Mouse (Mus musculus): Measurements from ENCODE around the gene Zfp503. TPM values are rescaled to one million over a fixed set of nuclear protein-coding genes. Genes with fewer than 3 reads are reported as not detected.

Zfp503 gene
- polyA plus RNA-seq, 1 experiment from 2014 or later: 8.0 TPM

DNA sequence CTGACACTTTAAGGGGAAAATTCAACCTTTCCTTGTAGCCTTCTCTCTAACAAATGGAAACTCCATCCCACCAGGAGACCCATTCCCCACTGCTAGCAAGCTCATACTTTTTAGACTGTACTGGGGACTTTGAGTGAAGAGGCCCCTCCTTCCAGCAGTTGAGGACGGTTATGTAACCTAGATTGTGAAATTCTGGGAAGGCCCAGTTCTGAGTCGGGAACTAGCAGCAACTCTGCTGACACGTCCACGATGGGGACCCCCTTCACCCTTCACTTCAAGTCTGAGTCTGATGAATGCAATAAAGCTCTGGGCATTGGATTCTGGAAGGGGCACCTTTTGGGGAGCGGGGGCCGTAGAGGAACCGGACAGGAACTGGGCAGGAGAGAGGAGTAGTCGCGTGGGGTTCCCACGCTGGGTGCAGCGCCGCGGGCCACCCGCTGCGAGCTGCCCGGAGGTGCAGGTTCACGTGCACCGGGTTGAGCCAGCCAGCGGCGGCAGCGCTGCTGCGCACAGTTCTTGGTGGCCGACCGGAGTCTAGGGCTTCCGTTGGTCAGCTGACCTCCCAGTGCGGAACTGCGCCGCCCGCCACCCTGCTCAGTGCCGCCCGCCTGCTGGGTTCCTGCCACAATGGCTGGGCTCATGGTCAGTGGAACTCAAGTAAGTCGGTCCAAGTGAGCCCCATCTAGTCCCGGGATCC is 30.0 kb upstream of the Zfp503 start, which contains the start of gene Lrmda:
Lrmda (plus strand) TSS at position 461 of the 697 bp plus-strand sequence.
- no peaks in the 10 kb centered on the region for H3K36me3 ChIP-seq (ENCODE audit: control insufficient read depth, insufficient read depth, low read length)
- peak; percentile 82 for ATAC-seq
- H3K27ac ChIP-seq (ENCODE audit: low read depth, low read length): no peak within 1 kb of the TSS
- H3K9me3 ChIP-seq (ENCODE audit: control insufficient read depth, low read length): no peaks in the 10 kb centered on the region
- peaks cover 6% of the 10 kb centered on the region for H3K4me1 ChIP-seq (ENCODE audit: control insufficient read depth, insufficient read depth, low read depth, low read length)
- peaks cover 6% of the 10 kb centered on the region for H3K27me3 ChIP-seq (replicated peaks; ENCODE audit: control insufficient read depth, insufficient read depth, low read length)
- H3K9ac ChIP-seq (ENCODE audit: low read depth, low read length): peak within 1 kb of the TSS; percentile 62
- peak within 1 kb of the TSS; percentile 37 for H3K4me3 ChIP-seq (ENCODE audit: low read length)
- peak within 1 kb of the TSS; percentile 74 for H3K4me2 ChIP-seq (ENCODE audit: low read length)
- 5% methylated on average over 33 of the region's 33 CpGs for WGBS

GRCm38 (mm10) chr14:22017011-22017410 is 27.6 kb upstream of the Zfp503 start:
- H3K27ac ChIP-seq (ENCODE audit: low read depth, low read length): no peak overlapping the region
- 66% methylated on average over 5 of the region's 5 CpGs for WGBS
- no peaks in the 10 kb centered on the region for H3K9me3 ChIP-seq (ENCODE audit: control insufficient read depth, low read length)
- H3K4me3 ChIP-seq (ENCODE audit: low read length): no peak overlapping the region
- no peak overlapping the region for H3K4me2 ChIP-seq (ENCODE audit: low read length)
- ATAC-seq: no peak
- H3K4me1 ChIP-seq (ENCODE audit: control insufficient read depth, insufficient read depth, low read depth, low read length): peaks cover 6% of the 10 kb centered on the region
- H3K27me3 ChIP-seq (replicated peaks; ENCODE audit: control insufficient read depth, insufficient read depth, low read length): peaks cover 6% of the 10 kb centered on the region
- H3K9ac ChIP-seq (ENCODE audit: low read depth, low read length): no peak overlapping the region
- H3K36me3 ChIP-seq (ENCODE audit: control insufficient read depth, insufficient read depth, low read length): no peaks in the 10 kb centered on the region

GRCm38 (mm10) chr14:22014781-22015180 is 25.4 kb upstream of the Zfp503 start:
- Histone ChIP-seq H3K27ac (ENCODE audit: low read depth, low read length) (no peak overlapping the region), H3K4me3 (ENCODE audit: low read length) (no peak overlapping the region), H3K4me1 (ENCODE audit: control insufficient read depth, insufficient read depth, low read depth, low read length) (peaks cover 5% of the 10 kb centered on the region), H3K4me2 (ENCODE audit: low read length) (no peak overlapping the region), H3K27me3 (replicated peaks; ENCODE audit: control insufficient read depth, insufficient read depth, low read length) (peaks cover 3% of the 10 kb centered on the region), H3K36me3 (ENCODE audit: control insufficient read depth, insufficient read depth, low read length) (no peaks in the 10 kb centered on the region), H3K9ac (ENCODE audit: low read depth, low read length) (no peak overlapping the region), H3K9me3 (ENCODE audit: control insufficient read depth, low read length) (no peaks in the 10 kb centered on the region)
- no peak for ATAC-seq
- 57% methylated on average over 4 of the region's 4 CpGs for WGBS

- WGBS: 95% methylated on average over 5 of the region's 5 CpGs
- H3K9me3 ChIP-seq (ENCODE audit: control insufficient read depth, low read length): no peaks in the 10 kb centered on the region
Measured at GRCm38 (mm10) chr14:22014315-22014714, 24.9 kb upstream of the Zfp503 start.

GRCm38 (mm10) chr14:22007006-22007405 is 17.6 kb upstream of the Zfp503 start:
- Histone ChIP-seq H3K4me2 (ENCODE audit: low read length) (no peak overlapping the region), H3K4me1 (ENCODE audit: control insufficient read depth, insufficient read depth, low read depth, low read length) (no peaks in the 10 kb centered on the region), H3K27me3 (replicated peaks; ENCODE audit: control insufficient read depth, insufficient read depth, low read length) (no peaks in the 10 kb centered on the region), H3K9me3 (ENCODE audit: control insufficient read depth, low read length) (no peaks in the 10 kb centered on the region), H3K36me3 (ENCODE audit: control insufficient read depth, insufficient read depth, low read length) (no peaks in the 10 kb centered on the region), H3K27ac (ENCODE audit: low read depth, low read length) (no peak overlapping the region), H3K4me3 (ENCODE audit: low read length) (no peak overlapping the region), H3K9ac (ENCODE audit: low read depth, low read length) (no peak overlapping the region)
- ATAC-seq: no peak
- WGBS: 86% methylated on average over 6 of the region's 6 CpGs

More at GRCm38 (mm10) chr14:22014315-22014714, 24.9 kb upstream of the Zfp503 start:
- Histone ChIP-seq H3K27me3 (replicated peaks; ENCODE audit: control insufficient read depth, insufficient read depth, low read length) (peaks cover 2% of the 10 kb centered on the region), H3K4me2 (ENCODE audit: low read length) (no peak overlapping the region), H3K9ac (ENCODE audit: low read depth, low read length) (no peak overlapping the region), H3K36me3 (ENCODE audit: control insufficient read depth, insufficient read depth, low read length) (no peaks in the 10 kb centered on the region), H3K4me1 (ENCODE audit: control insufficient read depth, insufficient read depth, low read depth, low read length) (peaks cover under 1% of the 10 kb centered on the region; the same call in 1 of the 2 replicates), H3K27ac (ENCODE audit: low read depth, low read length) (no peak overlapping the region), H3K4me3 (ENCODE audit: low read length) (no peak overlapping the region)
- no peak for ATAC-seq

- no peak overlapping the region for H3K27ac ChIP-seq (ENCODE audit: low read depth, low read length)
- H3K4me2 ChIP-seq (ENCODE audit: low read length): no peak overlapping the region
- ATAC-seq: no peak
- no peaks in the 10 kb centered on the region for H3K9me3 ChIP-seq (ENCODE audit: control insufficient read depth, low read length)
- no peaks in the 10 kb centered on the region for H3K4me1 ChIP-seq (ENCODE audit: control insufficient read depth, insufficient read depth, low read depth, low read length)
- WGBS: 29% methylated on average over 4 of the region's 4 CpGs
- no peaks in the 10 kb centered on the region for H3K36me3 ChIP-seq (ENCODE audit: control insufficient read depth, insufficient read depth, low read length)
- no peak overlapping the region for H3K4me3 ChIP-seq (ENCODE audit: low read length)
- H3K9ac ChIP-seq (ENCODE audit: low read depth, low read length): no peak overlapping the region
- H3K27me3 ChIP-seq (replicated peaks; ENCODE audit: control insufficient read depth, insufficient read depth, low read length): no peaks in the 10 kb centered on the region
Measured at GRCm38 (mm10) chr14:22004943-22005342, 15.5 kb upstream of the Zfp503 start.

DNA sequence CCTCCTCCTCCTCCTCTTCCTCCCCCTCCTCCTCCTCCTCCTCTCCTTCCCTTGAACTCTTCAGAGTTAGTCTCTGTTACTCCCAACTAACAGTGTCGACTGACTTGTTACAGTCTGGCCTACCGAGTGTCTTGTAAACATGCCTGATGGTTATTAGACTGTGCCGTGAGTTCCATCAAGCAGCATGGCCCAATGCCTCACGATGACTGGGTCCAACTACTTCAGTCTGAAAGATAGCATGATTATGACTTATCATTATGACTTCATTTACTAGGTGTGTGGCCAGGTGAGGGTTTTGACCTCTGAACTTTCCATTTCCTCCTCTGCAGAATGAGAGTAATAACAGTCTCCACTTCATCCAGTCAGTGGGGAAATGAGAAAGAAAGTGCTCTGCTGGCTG is 14.2 kb upstream of the Zfp503 start:
- H3K4me1 ChIP-seq (ENCODE audit: control insufficient read depth, insufficient read depth, low read depth, low read length): no peaks in the 10 kb centered on the region
- H3K27ac ChIP-seq (ENCODE audit: low read depth, low read length): no peak overlapping the region
- no peaks in the 10 kb centered on the region for H3K36me3 ChIP-seq (ENCODE audit: control insufficient read depth, insufficient read depth, low read length)
- H3K9me3 ChIP-seq (ENCODE audit: control insufficient read depth, low read length): no peaks in the 10 kb centered on the region
- no peak overlapping the region for H3K4me2 ChIP-seq (ENCODE audit: low read length)
- no peak for ATAC-seq
- no peaks in the 10 kb centered on the region for H3K27me3 ChIP-seq (replicated peaks; ENCODE audit: control insufficient read depth, insufficient read depth, low read length)
- no peak overlapping the region for H3K4me3 ChIP-seq (ENCODE audit: low read length)
- no peak overlapping the region for H3K9ac ChIP-seq (ENCODE audit: low read depth, low read length)
- 85% methylated on average over 4 of the region's 4 CpGs for WGBS

DNA sequence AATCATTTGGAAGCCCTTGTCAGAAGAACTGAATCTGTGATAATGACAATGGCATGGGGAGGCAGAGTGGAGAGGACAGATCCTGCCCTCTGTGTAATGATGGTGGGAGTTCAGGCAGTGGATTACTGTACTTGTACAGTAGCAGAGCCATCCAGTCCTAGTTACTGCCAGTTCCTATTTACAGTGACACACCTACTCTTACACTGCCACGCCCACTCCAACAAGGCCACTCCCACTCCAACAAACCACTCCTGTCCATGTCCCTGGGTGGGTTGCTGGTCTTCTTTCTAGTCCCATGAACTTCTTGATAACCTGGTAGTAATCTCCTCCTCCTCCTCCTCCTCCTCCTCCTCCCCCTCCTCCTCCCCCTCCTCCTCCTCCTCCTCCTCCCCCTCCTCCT is 13.8 kb upstream of the Zfp503 start:
- Histone ChIP-seq H3K27me3 (replicated peaks; ENCODE audit: control insufficient read depth, insufficient read depth, low read length) (no peaks in the 10 kb centered on the region), H3K36me3 (ENCODE audit: control insufficient read depth, insufficient read depth, low read length) (no peaks in the 10 kb centered on the region), H3K4me3 (ENCODE audit: low read length) (no peak overlapping the region), H3K4me1 (ENCODE audit: control insufficient read depth, insufficient read depth, low read depth, low read length) (no peaks in the 10 kb centered on the region), H3K9ac (ENCODE audit: low read depth, low read length) (no peak overlapping the region), H3K27ac (ENCODE audit: low read depth, low read length) (no peak overlapping the region), H3K9me3 (ENCODE audit: control insufficient read depth, low read length) (no peaks in the 10 kb centered on the region), H3K4me2 (ENCODE audit: low read length) (no peak overlapping the region)
- 100% methylated on average over 1 of the region's 1 CpGs for WGBS
- ATAC-seq: no peak

DNA sequence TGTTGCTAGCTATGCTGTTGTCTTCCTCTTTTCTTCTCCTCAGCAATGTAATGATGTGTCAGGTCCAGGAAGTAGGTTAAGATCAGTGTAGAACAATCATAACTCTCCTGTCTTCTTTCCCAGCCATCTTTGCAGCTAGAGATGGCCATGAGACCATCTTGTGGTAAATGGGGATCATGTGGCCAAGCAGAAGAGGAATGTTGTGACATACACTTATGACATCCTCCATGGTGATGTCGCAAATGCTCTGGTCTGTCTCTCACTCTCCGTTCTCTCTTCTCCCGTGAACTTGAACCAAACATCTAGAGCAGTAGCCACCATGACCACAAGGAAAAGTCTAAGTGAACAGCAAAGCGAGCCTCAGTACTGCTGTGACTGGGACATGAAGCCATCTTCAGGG is 10.2 kb upstream of the Zfp503 start:
- Histone ChIP-seq H3K4me2 (ENCODE audit: low read length) (no peak overlapping the region), H3K27ac (ENCODE audit: low read depth, low read length) (no peak overlapping the region), H3K9me3 (ENCODE audit: control insufficient read depth, low read length) (no peaks in the 10 kb centered on the region), H3K4me1 (ENCODE audit: control insufficient read depth, insufficient read depth, low read depth, low read length) (peaks cover 7% of the 10 kb centered on the region), H3K27me3 (replicated peaks; ENCODE audit: control insufficient read depth, insufficient read depth, low read length) (peaks cover 5% of the 10 kb centered on the region), H3K36me3 (ENCODE audit: control insufficient read depth, insufficient read depth, low read length) (no peaks in the 10 kb centered on the region), H3K9ac (ENCODE audit: low read depth, low read length) (no peak overlapping the region), H3K4me3 (ENCODE audit: low read length) (no peak overlapping the region)
- ATAC-seq: no peak
- WGBS: 96% methylated on average over 4 of the region's 4 CpGs
